8 mouse cellular contexts compared by ENCODE assay signal in genomic region chr9:79792841-79793835, GRCm38 (mm10). TPM values are rescaled to one million over a fixed set of nuclear protein-coding genes. Genes with fewer than 3 reads are reported as not detected.
A peak's percentile ranks its signal among the peaks of the same experiment; 100 is the strongest.
DNase-seq lines count a peak whose midpoint lies in the region; ATAC-seq lines count a peak whose summit lies in the region.

Gene Tmem30a, minus strand, starts transcription at chr9:79793507.

- under 1% methylated on average over 91 of the region's 91 CpGs for WGBS in hindbrain, embryonic 15.5 days

- peak within 1 kb of the TSS; percentile 81 for H3K4me3 ChIP-seq in hindbrain, embryonic 15.5 days

- H3K36me3 ChIP-seq in hindbrain, embryonic 15.5 days, result no peaks in the 10 kb centered on the region

- peak within 1 kb of the TSS; percentile 89 for H3K27ac ChIP-seq in hindbrain, embryonic 15.5 days (replicated peaks)

- H3K9ac ChIP-seq in hindbrain, embryonic 15.5 days, result peak within 1 kb of the TSS; percentile 96

- peaks cover 24% of the 10 kb centered on the region for H3K4me1 ChIP-seq in hindbrain, embryonic 15.5 days (replicated peaks)

- H3K9me3 ChIP-seq in hindbrain, embryonic 15.5 days, result no peaks in the 10 kb centered on the region

- ATAC-seq in hindbrain, embryonic 15.5 days (ENCODE audit: low FRiP score, low read depth), result peak; percentile 99

- peak within 1 kb of the TSS; percentile 70 for H3K4me2 ChIP-seq in hindbrain, embryonic 15.5 days

- no peaks in the 10 kb centered on the region for H3K27me3 ChIP-seq in hindbrain, embryonic 15.5 days

- peak; percentile 96 for DNase-seq in T-cell, adult 2 months (ENCODE audit: low spot score)
- DNase-seq in cerebellum, postnatal 36 days, result peak; percentile 94 to 95
- DNase-seq in frontal cortex, postnatal 36 days (ENCODE audit: low spot score in 2 of 2), result peak; percentile 95 to 97
- DNase-seq in left cerebral cortex, adult 11 months (ENCODE audit: low spot score), result peak; percentile 95
- peak; percentile 95 to 99 for DNase-seq in lung, postnatal 4 days
- peak; percentile 97 for DNase-seq in retina, postnatal 7 days (ENCODE audit: low read depth, low spot score)
- DNase-seq in urinary bladder, adult 2 months (ENCODE audit: low spot score), result peak; percentile 85

RNA-seq across cellular contexts. Expression of gene Tmem30a, which starts in this region (rescaled TPM):
- polyA plus RNA-seq in hindbrain, embryonic 15.5 days (2015; fragmentation: Nextera tagmentation; extraction: Ambion mirVana), result 115 and 117 TPM in 2 replicates
- 40.8 and 55.1 TPM in 2 replicates for polyA plus RNA-seq in urinary bladder, adult 2 months (2012; rRNA removed)

Comparison
In these comparisons a context has a peak if more than half of its experiments do, and no peak if none do; other contexts are left out.
1. Peak in every context shown above with its lines: DNase-seq, ATAC-seq, H3K4me3 ChIP-seq and H3K27ac ChIP-seq.